Mouse (Mus musculus) spleen, adult 2 months (tissue): Measurements from ENCODE around the gene Fanci. TPM values are rescaled to one million over a fixed set of nuclear protein-coding genes. Genes with fewer than 3 reads are reported as not detected.

ENCODE experiments used
- DNase-seq, 2 experiments: peaks; one replicate each; pipeline versions ENCODE4 v3.0.0 to v3.0.0-alpha.2; 2012 to 2021; ENCODE audit warnings: low spot score in 2 of 2, low read depth in 1 of 2
- H3K27ac ChIP-seq: fragments of 200-500 bp; 2 replicates; pipeline ENCODE4 v1.5.1; 2012; ENCODE audit warnings: low read length, inconsistent platforms; ENCODE audit not compliant: insufficient read depth
- H3K27me3 ChIP-seq: fragments of 200-500 bp; 2 replicates; pipeline ENCODE4 v1.6.1; 2012; ENCODE audit warnings: mild to moderate bottlenecking, moderate library complexity, low read length, inconsistent platforms; ENCODE audit not compliant: control insufficient read depth, insufficient read depth
- H3K36me3 ChIP-seq: fragments of 200-500 bp; 2 replicates; pipeline ENCODE4 v1.6.1; 2012; ENCODE audit warnings: mild to moderate bottlenecking, low read length, inconsistent platforms; ENCODE audit not compliant: control insufficient read depth, insufficient read depth
- H3K4me1 ChIP-seq: fragments of 200-500 bp; 2 replicates; pipeline ENCODE4 v1.6.1; 2011; ENCODE audit warnings: inconsistent platforms; ENCODE audit not compliant: control insufficient read depth, insufficient read depth, insufficient read length
- H3K4me3 ChIP-seq: fragments of 200-500 bp; 2 replicates; pipeline ENCODE4 v1.5.1; 2011; ENCODE audit warnings: mild to moderate bottlenecking, inconsistent platforms; ENCODE audit not compliant: insufficient read depth, insufficient read length; ENCODE audit errors: extremely low read depth
- CTCF ChIP-seq: fragments of 200-500 bp; IDR thresholded peaks from 2 replicates; pipeline ENCODE4 v1.5.1; 2011; ENCODE audit warnings: mild to moderate bottlenecking, inconsistent platforms; ENCODE audit not compliant: insufficient read depth, insufficient read length, insufficient replicate concordance; ENCODE audit errors: extremely low read depth
- POLR2A ChIP-seq: fragments of 200-500 bp; IDR thresholded peaks from 2 replicates; pipeline ENCODE4 v1.6.1; 2011; ENCODE audit warnings: low read depth, low read length, inconsistent platforms
- WGBS: fragments of 180-500 bp; shearing (Covaris S2); methylation state at CpG from one replicate; pipeline ENCODE4 v1.1.7; 2018; 5-methylcytosine and 5-hydroxymethylcytosine counted together
- polyA plus RNA-seq: library from polyadenylated mRNA; depleted of rRNA; stranded (reverse); fragments of >200 nt; gene quantifications from 2 replicates; pipeline ENCODE4 v1.2.3, GENCODE M21; 2012

The Fanci gene
- polyA plus RNA-seq, 1 experiment: 0.99 TPM

- Histone ChIP-seq H3K36me3 (no peaks in the 10 kb centered on the region), H3K27ac (no peak overlapping the region), H3K4me1 (peaks cover 6% of the 10 kb centered on the region), H3K27me3 (0 out of 2 replicates have a peak, but pooled peaks cover 2% of the 10 kb centered on the region), H3K4me3 (no peak overlapping the region)
- TF ChIP-seq CTCF: no peak
- no peak for TF ChIP-seq POLR2A
- no peak for DNase-seq
- 72% methylated on average over 5 of the region's 5 CpGs for WGBS
These were observed 78.0 kb downstream of the Fanci start for GRCm38 (mm10) chr7:79469766-79470165.

GRCm38 (mm10) chr7:79470718-79471117 lies 79.0 kb downstream of the Fanci start:
- DNase-seq: no peak
- Histone ChIP-seq H3K4me1 (no peaks in the 10 kb centered on the region), H3K4me3 (no peak overlapping the region), H3K36me3 (no peaks in the 10 kb centered on the region), H3K27ac (no peak overlapping the region), H3K27me3 (0 out of 2 replicates have a peak, but pooled peaks cover 2% of the 10 kb centered on the region)
- WGBS: 65% methylated on average over 3 of the region's 3 CpGs
- TF ChIP-seq POLR2A: no peak
- TF ChIP-seq CTCF: no peak

- no peaks in the 10 kb centered on the region for H3K36me3 ChIP-seq
- DNase-seq: no peak
- 71% methylated on average over 7 of the region's 7 CpGs for WGBS
- 0 out of 2 replicates have a peak, but pooled peaks cover 2% of the 10 kb centered on the region for H3K27me3 ChIP-seq
- H3K4me1 ChIP-seq: no peaks in the 10 kb centered on the region
- no peak overlapping the region for H3K4me3 ChIP-seq
- no peak overlapping the region for H3K27ac ChIP-seq
- TF ChIP-seq POLR2A (no peak), CTCF (no peak)
These were observed 79.7 kb downstream of the Fanci start for GRCm38 (mm10) chr7:79471436-79471835.

- 75% methylated on average over 2 of the region's 2 CpGs for WGBS
- Histone ChIP-seq H3K4me1 (no peaks in the 10 kb centered on the region), H3K4me3 (no peak overlapping the region), H3K36me3 (no peaks in the 10 kb centered on the region), H3K27ac (no peak overlapping the region), H3K27me3 (no peaks in the 10 kb centered on the region)
- DNase-seq: no peak
- TF ChIP-seq POLR2A (no peak), CTCF (no peak)
These were observed 81.1 kb downstream of the Fanci start for GRCm38 (mm10) chr7:79472792-79473191.

GRCm38 (mm10) chr7:79473496-79474194 lies 81.9 kb downstream of the Fanci start:
- Histone ChIP-seq H3K4me3 (no peak overlapping the region), H3K27me3 (no peaks in the 10 kb centered on the region), H3K27ac (no peak overlapping the region), H3K4me1 (no peaks in the 10 kb centered on the region), H3K36me3 (no peaks in the 10 kb centered on the region)
- DNase-seq: no peak
- TF ChIP-seq POLR2A (no peak), CTCF (no peak)
- 94% methylated on average over 9 of the region's 9 CpGs for WGBS

- WGBS: 2% methylated on average over 5 of the region's 5 CpGs
- DNase-seq: no peak
- Histone ChIP-seq H3K4me3 (no peak overlapping the region), H3K4me1 (no peaks in the 10 kb centered on the region), H3K36me3 (no peaks in the 10 kb centered on the region), H3K27me3 (no peaks in the 10 kb centered on the region), H3K27ac (no peak overlapping the region)
- TF ChIP-seq POLR2A (no peak), CTCF (no peak)
These were observed 83.2 kb downstream of the Fanci start for GRCm38 (mm10) chr7:79474831-79475399.

GRCm38 (mm10) chr7:79486528-79486927 lies 94.8 kb downstream of the Fanci start:
- Histone ChIP-seq H3K4me3 (no peak overlapping the region), H3K36me3 (no peaks in the 10 kb centered on the region), H3K27me3 (no peaks in the 10 kb centered on the region), H3K4me1 (no peaks in the 10 kb centered on the region), H3K27ac (no peak overlapping the region)
- 29% methylated on average over 10 of the region's 10 CpGs for WGBS
- no peak for TF ChIP-seq POLR2A
- TF ChIP-seq CTCF: no peak
- DNase-seq: no peak
